Mouse (Mus musculus) layer of hippocampus, adult 11-12 months (tissue): ENCODE data around the gene Gm49721.
"Not testable (repeated sequence)": the region's sequence is repeated elsewhere in the genome, so short reads cannot be mapped to it uniquely, and the experiment has no call there.

Experiments used
- DNase-seq: peaks from one replicate; pipeline ENCODE4 v3.0.0; 2022; ENCODE audit warnings: low spot score

Gm49721 gene

DNA sequence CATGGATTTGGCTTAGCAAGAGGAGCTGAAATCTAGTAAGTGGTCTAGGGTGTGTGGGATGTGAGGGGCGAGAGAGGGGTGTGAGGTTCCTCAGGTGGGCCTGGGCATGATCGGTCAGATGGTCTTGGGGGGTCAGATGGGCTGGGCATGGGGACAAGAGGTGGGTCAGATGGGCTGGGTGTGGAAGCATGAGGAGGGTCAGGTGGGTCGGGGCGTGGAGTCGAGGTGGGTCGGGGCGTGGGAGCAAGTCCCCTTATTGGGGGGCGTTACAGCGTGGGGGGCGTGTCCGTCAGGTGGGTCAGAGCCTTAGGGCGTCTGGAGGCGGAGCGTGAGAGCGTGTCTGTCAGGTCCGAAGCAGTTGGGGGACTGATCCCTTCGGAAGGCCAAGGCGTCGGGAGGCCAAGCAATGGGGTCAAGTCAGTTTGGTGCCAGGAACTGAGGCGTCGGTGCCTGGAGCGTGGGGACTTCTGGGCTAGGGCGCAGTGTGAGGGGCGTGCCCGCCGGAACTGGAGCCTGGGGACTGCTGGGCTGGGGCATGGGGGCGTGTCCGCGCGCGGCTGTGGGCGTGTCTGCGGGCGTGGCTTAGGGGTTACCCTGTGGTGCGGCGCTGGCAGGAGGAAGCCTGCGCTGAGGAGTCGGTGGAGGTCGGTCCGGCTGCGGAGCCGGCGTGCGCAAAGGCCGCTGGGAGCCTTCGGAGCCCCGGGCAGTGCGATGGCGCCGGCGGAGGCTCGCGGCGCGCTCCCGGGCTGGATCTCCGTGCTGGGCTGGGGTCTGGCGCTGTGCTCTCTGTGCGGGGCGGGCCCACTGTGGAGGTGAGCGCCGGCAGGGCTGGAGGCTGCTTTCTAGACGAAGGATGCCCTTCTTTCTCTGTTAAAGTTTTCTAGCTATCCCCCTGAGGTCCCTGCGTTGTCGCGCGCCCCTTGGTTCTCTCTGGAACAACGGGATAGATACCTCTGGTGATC lies at the start of gene Gm49721:
Gene Gm49721, plus strand, starts transcription at position 618 of the 962 bp plus-strand sequence.
- peak; percentile 68 for DNase-seq

DNA sequence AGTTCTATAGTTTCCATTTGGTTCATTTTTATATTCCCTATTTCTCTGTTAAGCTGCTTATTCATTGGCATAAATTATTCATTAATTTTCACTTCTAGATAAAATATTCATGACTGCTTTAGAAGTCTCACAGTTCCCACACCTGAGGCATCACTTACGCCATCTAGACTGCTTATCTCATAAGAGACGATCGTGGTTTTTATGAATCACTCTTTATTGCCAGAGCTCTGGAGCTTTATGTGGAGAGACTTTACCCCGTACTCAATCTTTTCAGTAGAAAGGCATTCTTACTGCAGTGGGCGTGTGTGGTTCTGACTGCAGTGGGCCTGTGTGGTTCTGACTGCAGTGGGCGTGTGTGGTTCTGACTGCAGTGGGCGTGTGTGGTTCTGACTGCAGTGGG lies 47.1 kb upstream of the Gm49721 start:
- not testable (repeated sequence) for DNase-seq

DNA sequence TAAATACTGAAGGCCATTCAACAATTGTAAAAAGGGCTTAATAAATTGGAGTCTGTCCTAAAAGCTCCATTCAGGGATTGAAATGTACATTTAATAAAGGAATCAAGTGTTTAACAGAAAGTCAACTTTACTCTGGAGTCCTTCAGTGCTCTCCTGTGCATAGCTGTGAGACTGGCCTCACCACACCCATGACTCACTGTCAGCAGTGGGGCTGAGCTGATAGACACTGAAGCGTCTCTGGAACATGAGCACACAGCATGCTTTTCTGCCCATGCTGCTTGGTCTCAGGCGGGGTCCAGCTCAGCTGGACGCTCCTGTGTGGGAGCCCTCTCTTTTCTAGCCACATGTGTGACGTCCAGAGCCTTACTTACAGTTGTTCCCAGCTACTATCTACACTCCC lies 36.1 kb upstream of the Gm49721 start:
- not testable (repeated sequence) for DNase-seq

DNA sequence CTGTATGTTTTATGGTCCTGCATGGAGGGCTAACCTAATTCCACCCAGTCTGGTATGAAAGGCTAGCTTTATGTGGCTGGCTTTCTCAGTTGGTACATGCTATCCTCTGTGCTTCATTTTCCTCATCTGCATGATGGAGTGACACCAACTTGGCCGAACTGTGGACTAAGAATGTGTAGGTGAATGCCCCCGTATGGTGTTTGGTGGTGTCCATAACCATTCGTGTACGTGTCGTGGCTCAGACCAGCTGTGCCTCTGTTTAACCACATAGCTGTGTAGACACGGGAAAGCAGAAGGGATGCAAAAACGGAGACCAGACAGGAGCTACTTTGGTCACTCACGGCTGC lies 31.1 kb upstream of the Gm49721 start:
- DNase-seq, result not testable (repeated sequence)

DNA sequence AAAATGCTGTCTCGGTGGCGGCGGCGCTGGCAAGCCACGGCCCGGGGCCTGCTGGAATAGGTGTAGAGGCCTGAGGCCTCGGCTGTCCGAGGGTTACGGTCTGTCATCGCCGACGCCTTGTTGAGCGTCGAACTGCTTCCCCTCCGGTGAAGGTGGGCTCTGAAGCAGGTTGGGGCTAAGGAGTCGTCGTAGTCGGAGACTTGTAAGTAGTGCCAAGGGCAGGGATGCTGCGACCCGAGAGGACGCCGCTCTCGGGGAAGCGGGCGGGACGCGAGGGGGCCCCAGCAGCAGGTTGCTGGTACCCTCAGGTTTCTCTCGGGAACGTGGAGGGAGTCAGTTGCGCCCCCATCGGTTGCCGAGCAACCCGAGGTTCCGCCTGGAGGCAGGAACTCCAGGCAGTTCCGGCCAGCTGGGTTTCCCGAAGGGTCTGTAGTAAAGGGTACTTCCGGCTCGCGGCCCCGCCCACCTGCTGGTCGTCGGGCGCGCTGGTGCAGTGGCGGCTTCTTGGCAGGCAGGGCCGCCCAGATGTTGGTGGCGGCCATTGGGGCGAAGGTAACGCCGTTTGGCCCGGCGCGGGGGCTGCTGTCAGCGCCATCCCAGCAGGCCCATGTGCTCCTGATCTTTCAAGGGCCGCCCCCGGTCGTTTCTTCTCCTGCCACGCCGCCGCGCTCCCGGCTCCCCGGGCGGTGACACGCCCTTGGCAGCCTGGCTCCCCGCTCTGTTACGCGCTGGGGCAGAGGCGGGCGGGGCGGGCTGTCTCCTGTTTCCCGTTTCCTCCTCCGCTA lies 30.5 kb upstream of the Gm49721 start, which contains the start of gene Rsph3b:
Gene Rsph3b, minus strand, starts transcription at position 699 of the 785 bp plus-strand sequence.
- DNase-seq, result peak; percentile 85

DNA sequence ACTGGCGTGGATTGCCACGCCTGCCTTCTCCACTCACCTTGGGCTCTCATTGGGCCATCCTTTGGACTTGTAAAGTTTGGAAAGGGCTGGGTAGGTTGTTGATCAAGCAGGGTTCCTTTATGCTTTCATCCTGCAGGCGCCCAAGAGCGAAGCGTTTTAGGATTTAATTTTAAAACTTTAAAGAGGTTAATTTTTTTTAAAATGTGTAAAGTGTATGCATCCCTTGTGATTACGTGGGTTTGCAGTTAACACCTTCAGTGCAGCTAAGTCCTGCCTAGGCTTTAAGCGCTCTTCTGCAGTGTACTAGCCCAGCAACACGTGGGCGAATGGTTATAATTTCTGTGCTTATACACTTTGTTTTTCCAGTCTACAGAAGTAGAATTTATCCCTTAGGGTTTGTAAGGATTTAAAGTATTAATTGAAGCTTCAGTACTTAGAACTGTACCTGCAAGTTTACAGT lies 29.9 kb upstream of the Gm49721 start:
- not testable (repeated sequence) for DNase-seq

DNA sequence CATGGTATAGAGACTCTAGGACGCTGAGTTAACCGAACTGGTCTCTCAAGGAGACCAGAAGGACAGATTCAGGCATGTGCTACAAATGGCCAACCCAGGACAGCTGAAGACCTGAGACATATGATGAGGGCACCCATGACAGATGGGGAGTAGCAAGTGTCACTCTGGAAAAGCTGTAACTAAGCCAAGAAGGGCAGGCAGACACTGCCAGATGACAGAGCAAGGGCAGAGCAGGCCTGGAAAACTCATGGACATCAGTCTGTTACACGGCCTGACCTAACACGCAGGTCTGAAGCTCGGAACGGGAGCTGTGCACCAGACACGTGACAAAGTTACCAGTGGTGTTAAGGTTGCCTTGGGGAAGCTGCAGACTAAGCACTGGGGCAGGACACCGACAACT lies 19.8 kb upstream of the Gm49721 start:
- DNase-seq, result not testable (repeated sequence)

DNA sequence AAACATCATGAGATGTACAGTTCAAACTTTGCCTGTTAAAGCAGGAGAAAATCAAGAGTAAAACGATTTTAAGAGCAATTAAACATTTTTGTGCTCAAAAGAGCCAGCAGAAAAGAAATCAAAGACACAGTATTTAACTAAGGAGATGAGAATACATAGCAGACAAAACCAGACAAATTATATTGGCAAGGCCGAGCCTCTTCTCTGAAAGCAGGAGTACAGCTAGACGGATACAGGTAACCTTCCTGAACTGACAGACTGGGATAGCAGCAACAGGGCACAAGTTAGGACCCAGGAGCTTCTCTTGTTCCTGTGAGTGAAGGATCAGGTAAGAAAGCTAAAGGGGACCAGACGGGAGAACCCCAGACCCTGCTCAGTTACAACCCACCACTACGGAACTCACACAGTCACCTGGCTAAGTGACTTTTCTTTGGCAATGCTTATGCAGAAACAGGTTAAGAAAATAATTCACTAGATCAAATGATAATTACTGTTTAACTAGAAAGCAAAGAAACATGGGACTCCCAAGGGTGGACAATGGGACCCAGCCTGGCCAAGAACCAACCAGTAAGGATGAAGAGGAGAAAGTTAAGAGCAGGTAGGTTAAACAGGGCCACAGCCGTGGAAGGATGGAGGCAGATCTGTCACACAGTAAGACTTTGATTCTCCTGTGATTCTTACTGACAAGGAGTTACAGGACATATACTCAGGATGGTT lies 19.0 kb upstream of the Gm49721 start:
- DNase-seq, result not testable (repeated sequence)

DNA sequence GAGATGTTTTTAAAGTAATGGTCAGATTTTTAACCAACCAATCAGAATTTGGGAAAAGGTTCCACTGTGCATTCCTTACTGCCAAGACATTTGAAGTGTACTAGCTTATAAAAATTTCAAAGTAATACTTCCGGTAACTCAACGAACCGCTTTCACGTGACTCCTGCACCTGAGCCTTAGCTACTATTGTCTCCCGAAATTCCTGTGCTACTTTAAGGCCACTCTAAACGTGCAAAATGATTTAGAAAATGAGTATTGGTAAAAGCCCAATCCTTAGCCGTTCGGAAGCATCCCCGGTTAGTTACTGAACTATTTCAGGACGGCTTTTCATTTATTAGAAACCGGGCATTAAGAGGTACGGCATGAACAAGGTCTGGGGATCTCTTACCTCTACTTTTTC lies 18.4 kb upstream of the Gm49721 start:
- DNase-seq, result not testable (repeated sequence)

DNA sequence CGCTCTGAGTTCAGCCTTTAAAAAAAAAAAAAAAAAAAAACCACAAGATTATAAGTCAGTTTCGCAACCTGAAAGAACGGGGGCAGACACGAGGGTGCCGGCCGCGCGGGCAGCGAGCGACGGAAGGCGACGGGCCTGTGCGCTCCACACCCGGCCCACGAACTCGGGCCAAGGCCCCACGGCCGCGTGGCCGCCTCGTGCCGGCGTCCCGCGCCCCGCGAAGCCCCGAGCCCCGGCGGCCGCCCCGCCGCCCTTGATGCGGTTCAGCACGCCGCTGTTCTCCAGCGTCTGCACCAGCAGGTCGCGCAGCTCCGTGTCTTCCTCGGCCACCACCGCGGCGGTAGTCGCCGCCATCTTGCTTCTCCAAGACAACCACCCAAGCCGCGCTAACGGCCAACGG lies 17.9 kb upstream of the Gm49721 start, which contains the start of gene Tagap1:
Gene Tagap1, minus strand, starts transcription at position 381 of the 400 bp plus-strand sequence.
- peak; percentile 34 for DNase-seq

DNA sequence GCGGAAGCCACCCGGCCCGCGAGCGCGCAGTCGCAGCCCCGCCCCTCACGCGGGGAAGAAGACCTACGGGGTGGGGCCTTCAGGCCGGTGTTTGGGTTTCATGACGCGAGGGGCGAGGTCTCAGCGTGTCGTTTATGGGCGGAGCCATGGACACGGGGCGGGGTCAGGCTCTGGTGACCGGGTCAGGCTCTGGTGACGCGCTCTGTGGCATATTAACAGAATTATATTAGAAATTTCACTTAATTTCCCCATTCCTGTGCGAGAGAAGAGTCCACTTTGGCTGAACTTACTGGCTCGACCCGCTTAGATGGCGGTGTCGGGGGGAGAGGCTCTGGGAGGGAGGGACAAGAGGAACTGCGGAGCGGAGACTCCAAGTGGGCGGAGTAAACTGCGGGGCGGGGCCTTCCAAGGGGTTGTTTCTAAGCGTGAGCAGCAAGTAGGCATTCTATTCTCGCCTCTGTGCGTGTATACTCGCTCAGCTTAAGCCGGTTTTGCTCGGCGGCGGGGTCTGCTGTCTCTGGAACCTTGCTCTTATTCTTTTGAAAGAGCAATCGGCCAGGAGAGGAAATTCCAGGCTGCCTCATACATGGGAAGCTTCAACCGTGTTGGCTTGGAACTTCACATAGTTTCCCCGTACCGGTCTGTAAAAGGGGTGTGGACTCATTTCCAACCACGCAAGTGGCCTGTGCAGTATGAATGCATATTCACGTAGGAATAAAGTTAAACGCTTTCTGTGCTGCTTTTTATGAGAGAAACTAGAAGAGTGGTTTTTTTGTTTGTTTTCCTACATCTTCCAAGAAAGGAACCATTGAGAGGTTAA lies 17.3 kb upstream of the Gm49721 start:
- peak; percentile 37 for DNase-seq

DNA sequence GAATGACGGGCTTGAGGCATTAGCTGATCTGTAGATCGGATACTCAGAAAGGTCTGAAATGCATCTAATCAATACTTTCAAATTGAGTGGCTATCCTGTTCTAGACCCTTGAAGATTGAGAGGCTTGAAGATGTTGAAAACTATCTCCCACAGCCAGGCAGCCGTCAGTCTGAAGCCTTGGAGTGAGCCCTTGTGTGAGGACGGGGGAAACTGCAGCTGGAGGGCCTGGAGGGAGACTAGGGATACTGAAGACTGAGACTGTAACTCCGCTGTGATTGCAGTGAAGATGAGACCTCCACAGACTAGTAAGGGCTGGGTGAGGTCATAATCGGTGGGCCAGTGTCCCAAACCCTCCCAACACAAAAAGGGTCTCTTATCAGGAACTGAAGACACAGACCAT lies 16.4 kb upstream of the Gm49721 start:
- not testable (repeated sequence) for DNase-seq

DNA sequence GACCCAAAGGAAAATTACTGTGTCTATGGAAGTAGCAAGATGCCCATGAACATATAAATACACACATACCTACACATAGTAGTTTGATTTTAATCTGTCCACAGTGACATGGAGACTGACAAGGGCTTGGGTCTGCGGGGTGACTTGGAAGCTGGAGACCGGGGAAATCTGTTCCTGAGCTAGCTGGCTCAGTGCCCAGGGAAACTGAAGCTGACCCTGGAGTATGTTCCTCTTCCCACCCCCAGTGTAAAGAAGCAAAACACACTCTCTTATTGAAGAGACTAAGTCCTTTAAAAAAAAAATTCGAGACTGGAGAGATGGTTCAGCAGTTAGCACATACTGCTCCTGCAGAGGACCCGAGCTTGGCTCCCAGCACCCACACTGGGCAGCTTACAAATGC lies 15.8 kb upstream of the Gm49721 start:
- DNase-seq, result not testable (repeated sequence)

DNA sequence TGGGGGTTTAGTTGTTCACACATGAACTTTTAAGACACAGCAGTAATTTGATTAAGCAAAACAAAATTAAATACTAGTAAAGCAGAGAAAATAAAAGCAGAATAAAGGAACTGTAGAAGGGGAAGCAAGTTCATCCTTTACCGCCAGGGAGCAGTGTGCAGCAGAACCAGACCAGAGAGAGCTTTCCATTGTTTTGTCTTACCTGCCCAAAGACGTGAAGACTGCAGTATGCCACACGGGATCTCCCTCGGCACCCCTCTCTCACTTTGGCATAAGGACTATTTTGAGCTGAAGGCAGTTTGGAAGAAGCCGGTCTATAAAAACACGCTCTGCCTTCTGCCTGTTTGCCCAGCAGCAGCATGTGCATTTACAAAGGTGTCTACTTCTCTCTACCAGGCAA lies 13.3 kb upstream of the Gm49721 start:
- DNase-seq, result peak; percentile 47

DNA sequence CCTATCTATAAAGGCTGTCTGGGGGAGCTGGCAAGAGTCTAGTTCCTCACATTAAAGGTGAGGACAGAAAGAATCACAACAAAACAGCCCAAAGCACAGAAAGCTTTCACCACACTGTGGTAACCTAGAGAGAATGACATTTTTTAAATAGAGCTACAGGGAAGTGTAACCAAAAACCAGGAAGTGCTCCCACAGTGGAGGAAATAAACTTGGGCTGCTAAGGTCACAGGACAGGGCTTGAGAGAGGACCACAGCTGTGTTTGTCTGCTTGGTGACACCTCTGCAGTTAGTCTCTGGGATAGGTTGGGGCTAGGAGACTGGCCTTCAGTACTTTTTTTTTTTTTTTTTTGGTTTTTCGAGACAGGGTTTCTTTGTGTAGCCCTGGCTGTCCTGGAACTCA lies 11.0 kb upstream of the Gm49721 start:
- not testable (repeated sequence) for DNase-seq

DNA sequence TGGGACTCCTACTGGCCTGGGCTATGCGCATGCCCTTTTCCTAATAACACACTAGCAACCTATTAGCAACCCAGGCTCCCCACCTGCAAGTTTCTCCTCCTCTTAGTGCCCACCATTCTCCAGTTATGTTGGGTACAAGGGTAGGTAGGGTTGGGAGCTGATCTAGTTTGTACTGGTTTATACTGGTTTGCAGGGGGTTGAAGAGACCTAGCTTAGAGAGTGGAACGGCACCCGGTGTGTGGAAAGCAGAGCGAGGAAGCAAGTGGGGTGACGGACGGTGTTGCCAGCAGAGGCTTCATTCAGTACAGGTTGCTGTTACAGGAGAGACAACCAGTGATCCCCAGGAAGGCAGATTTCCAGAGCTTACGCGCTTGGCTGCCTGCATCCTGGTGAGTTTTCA lies 8.4 kb upstream of the Gm49721 start, which contains the start of gene Rnaset2b:
Gene Rnaset2b, plus strand, starts transcription at position 301 of the 400 bp plus-strand sequence.
- DNase-seq, result not testable (repeated sequence)

DNA sequence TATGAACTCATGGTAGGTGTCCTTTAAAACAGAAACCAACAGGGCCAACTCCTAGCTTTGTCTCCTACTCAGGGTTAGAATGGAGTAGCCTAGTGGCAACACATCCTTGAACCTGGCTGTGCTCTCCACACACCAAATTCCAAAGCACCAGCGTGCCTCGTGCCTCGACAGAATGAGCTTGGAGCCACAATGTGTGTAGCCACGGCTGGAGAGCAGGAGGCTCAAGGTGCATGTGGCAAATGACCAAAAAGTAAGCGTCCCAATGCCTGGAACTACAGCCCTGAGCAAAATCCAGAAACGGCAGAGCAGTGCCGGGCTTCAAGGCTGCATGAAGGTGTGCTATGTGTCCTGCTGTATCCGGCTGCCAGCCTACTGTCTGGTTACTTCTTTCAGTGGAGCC lies 7.5 kb upstream of the Gm49721 start:
- not testable (repeated sequence) for DNase-seq

DNA sequence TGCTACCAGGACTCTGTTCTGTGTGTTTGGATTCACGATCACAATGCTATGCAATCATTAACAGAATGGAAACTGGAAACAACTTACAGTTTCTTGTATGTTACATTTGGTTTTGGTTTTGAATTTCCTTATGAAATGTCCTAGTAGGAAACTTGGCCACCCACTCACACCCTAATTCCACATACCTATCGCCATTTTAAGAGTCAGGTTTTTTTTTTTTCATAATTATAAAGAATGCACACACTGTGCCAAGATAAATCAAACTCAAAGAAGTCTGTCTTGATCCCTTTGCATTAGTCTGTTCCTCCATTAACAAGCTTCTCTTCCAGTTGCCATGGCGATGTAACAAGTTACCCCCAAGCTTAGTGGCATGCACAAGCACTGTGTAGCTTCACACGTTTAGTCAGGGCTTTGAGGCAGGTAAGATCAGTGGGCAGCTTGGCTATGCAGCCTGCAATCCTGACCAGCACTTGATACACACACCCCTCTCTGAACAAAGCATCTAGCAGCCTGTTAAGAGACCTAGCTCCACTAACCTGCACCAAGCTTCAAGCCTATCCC lies 5.8 kb upstream of the Gm49721 start:
- not testable (repeated sequence) for DNase-seq

DNA sequence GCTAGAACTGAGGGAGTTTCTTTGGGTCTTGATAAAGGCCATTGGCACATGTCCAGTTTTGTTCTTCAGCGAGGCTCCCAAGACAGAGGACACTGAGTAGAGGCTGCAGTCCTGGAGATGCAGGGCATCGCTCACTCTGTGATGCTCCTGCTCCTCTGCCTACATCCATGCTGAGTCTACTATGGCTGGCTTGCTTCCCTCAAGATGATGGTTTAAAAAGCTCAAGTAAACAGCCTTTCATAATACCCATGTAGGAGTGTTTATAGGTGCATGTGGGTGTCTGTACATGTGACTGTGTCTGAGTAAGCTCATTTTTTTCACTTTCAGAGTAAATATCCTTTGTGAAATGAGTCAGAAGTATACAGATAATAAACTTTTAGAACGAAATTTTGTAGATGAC lies 3.7 kb upstream of the Gm49721 start:
- DNase-seq, result not testable (repeated sequence)

DNA sequence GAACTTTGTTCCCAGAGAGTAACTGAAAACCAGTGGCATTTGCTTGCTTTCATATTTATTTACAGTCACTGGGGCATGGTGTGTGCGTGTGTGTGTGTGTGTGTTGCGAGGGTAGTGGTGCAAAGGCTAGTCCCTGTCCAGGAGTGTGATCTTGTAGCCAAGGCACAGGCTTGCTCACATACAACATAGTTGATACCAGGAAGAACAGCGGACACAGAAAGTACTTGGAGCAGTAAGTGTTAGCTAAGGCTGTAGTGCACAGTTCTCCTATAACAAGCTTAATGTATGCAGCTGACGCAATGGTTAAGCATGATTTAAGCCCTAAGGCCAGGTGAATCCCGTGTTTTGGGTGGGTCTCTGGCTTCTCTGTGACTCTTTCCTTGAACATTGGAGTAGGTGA lies 676 bp downstream of the Gm49721 start:
- not testable (repeated sequence) for DNase-seq

DNA sequence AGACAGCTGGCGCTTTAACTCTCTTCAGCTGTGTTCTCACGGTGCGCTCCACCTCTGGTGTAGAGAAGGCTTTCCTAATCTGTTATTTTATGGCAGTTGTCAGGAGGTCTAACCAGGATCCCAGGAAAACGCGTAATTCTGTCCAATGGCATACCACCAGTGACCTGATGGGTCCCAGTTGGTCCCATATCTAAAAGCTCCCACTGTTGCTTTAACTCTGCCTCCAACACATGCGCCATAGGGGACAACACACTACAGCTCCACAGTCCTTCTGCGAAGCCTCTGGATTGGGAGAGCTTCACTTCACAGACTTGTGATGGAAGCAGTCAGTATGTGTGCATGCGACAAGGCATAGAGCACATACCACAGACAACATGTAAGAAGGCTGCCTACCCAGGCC lies 1.4 kb downstream of the Gm49721 start:
- DNase-seq, result not testable (repeated sequence)
